Mouse (Mus musculus) midbrain, postnatal 0 days (tissue): ENCODE results near the gene Nhsl2. TPM values are rescaled to one million over a fixed set of nuclear protein-coding genes. Genes with fewer than 3 reads are reported as not detected.

Experiments used
- ATAC-seq: fragments of 200-750 bp; cut with Nextera tagmentation; 2 replicates; pipeline ENCODE4 v1.8.0; 2017; ENCODE audit warnings: moderate number of reproducible peaks, mild to moderate bottlenecking, moderate TSS enrichment, moderate library complexity; ENCODE audit not compliant: low FRiP score
- DNase-seq: peaks from one replicate; pipeline ENCODE4 v3.0.0-alpha.2; 2015; ENCODE audit warnings: low spot score
- H3K27ac ChIP-seq: fragments of 300-500 bp; sonication (generic); 2 replicates; pipeline ENCODE4 v1.5.1; 2014; ENCODE audit warnings: low read depth, mild to moderate bottlenecking, low read length, mixed read lengths
- H3K27me3 ChIP-seq: fragments of 300-500 bp; sonication (generic); 2 replicates; pipeline ENCODE4 v1.6.1; 2014; ENCODE audit warnings: low read length, control low read depth, mixed read lengths; ENCODE audit not compliant: insufficient read depth
- H3K36me3 ChIP-seq: fragments of 300-500 bp; sonication (generic); 2 replicates; pipeline ENCODE4 v1.6.1; 2014; ENCODE audit warnings: low read length, control low read depth, mixed read lengths; ENCODE audit not compliant: insufficient read depth
- H3K4me1 ChIP-seq: fragments of 300-500 bp; sonication (generic); 2 replicates; pipeline ENCODE4 v1.6.1; 2014; ENCODE audit warnings: mild to moderate bottlenecking, control low read depth, antibody characterized with exemption, low read length, mixed read lengths; ENCODE audit not compliant: insufficient read depth
- H3K4me2 ChIP-seq: fragments of 300-500 bp; sonication (generic); 2 replicates; pipeline ENCODE4 v1.6.1; 2014; ENCODE audit warnings: low read depth, mild to moderate bottlenecking, low read length, mixed read lengths; ENCODE audit not compliant: poor library complexity, severe bottlenecking
- H3K4me3 ChIP-seq: fragments of 300-500 bp; sonication (generic); 2 replicates; pipeline ENCODE4 v1.5.1; 2014; ENCODE audit warnings: low read depth, mild to moderate bottlenecking, low read length, moderate library complexity
- H3K9ac ChIP-seq: fragments of 300-500 bp; sonication (generic); replicated peaks from 2 replicates; pipeline ENCODE4 v1.6.1; 2014; ENCODE audit warnings: mild to moderate bottlenecking, low read length, moderate library complexity, mixed read lengths; ENCODE audit not compliant: poor library complexity, severe bottlenecking
- H3K9me3 ChIP-seq: fragments of 300-500 bp; sonication (generic); 2 replicates; pipeline ENCODE4 v1.6.1; 2016; ENCODE audit warnings: low read length, control low read depth
- CTCF ChIP-seq: IDR thresholded peaks from 2 replicates; pipeline ENCODE4 v1.5.1; 2016; ENCODE audit warnings: antibody characterized with exemption, mild to moderate bottlenecking
- WGBS: fragments of 180-500 bp; shearing (Covaris S2); extraction: QIAGEN DNeasy Blood & Tissue Kit; methylation state at CpG from one replicate; pipeline ENCODE4 v1.1.7; 2014; 5-methylcytosine and 5-hydroxymethylcytosine counted together
- microRNA-seq: library from miRNA; unstranded; fragments of <30 nt; microRNA quantifications from one replicate; pipeline ENCODE4, GENCODE M21; 2016; ENCODE audit warnings: borderline number of aligned reads
- polyA plus RNA-seq: library from polyadenylated mRNA; unstranded; fragments of >200 nt; fragmentation: Nextera tagmentation; extraction: Ambion mirVana; gene quantifications from 2 replicates; pipeline ENCODE4 v1.2.1, GENCODE M21; 2015
- total RNA-seq: library from RNA; depleted of rRNA; stranded (reverse); fragments of >200 nt; gene quantifications from 2 replicates; pipeline ENCODE4 v1.2.3, GENCODE M21; 2014; rRNA removed

The Nhsl2 gene
- total and polyA plus RNA-seq, 2 experiments from 2014 or later = 6.7 to 13.0 TPM

- H3K4me3 ChIP-seq = no peak overlapping the region
- no peaks in the 10 kb centered on the region for H3K36me3 ChIP-seq
- ATAC-seq (no peak), DNase-seq (peak; percentile 45)
- 25% methylated on average over 4 of the region's 4 CpGs for WGBS
- no peak for TF ChIP-seq CTCF
- no peak overlapping the region for H3K4me2 ChIP-seq
- H3K9me3 ChIP-seq = no peaks in the 10 kb centered on the region
- H3K27me3 ChIP-seq = no peaks in the 10 kb centered on the region
- H3K27ac ChIP-seq = peak overlapping the region; percentile 75
- no peak overlapping the region for H3K9ac ChIP-seq
- no peaks in the 10 kb centered on the region for H3K4me1 ChIP-seq
Observed at GRCm38 (mm10) chrX:102115676-102116075, 266.5 kb downstream of the Nhsl2 start.

GRCm38 (mm10) chrX:102119042-102119864, 270.1 kb downstream of the Nhsl2 start, which contains the start of gene Pin4:
Gene Pin4 (plus strand): TSS chrX:102119447.
- peak; percentile 98 for DNase-seq
- Histone ChIP-seq H3K27me3 (no peaks in the 10 kb centered on the region), H3K4me2 (peak within 1 kb of the TSS; percentile 65), H3K4me1 (no peaks in the 10 kb centered on the region), H3K4me3 (peak within 1 kb of the TSS; percentile 48), H3K9ac (peak within 1 kb of the TSS; percentile 57), H3K27ac (peak within 1 kb of the TSS; percentile 68), H3K9me3 (no peaks in the 10 kb centered on the region), H3K36me3 (no peaks in the 10 kb centered on the region)
- peak; percentile 50 for TF ChIP-seq CTCF
- WGBS = 21% methylated on average over 29 of the region's 30 CpGs
- peak; percentile 98 for ATAC-seq

GRCm38 (mm10) chrX:102121321-102121720, 272.1 kb downstream of the Nhsl2 start:
- WGBS = 88% methylated on average over 2 of the region's 2 CpGs
- no peak for ATAC-seq

GRCm38 (mm10) chrX:102141157-102141556, 292.0 kb downstream of the Nhsl2 start:
- no peak overlapping the region for H3K4me3 ChIP-seq
- no peak overlapping the region for H3K27ac ChIP-seq
- no peaks in the 10 kb centered on the region for H3K9me3 ChIP-seq
- 95% methylated on average over 1 of the region's 1 CpGs for WGBS
- TF ChIP-seq CTCF = no peak
- H3K9ac ChIP-seq = no peak overlapping the region
- no peaks in the 10 kb centered on the region for H3K36me3 ChIP-seq
- ATAC-seq (no peak), DNase-seq (no peak)
- no peak overlapping the region for H3K4me2 ChIP-seq
- H3K27me3 ChIP-seq = no peaks in the 10 kb centered on the region
- no peaks in the 10 kb centered on the region for H3K4me1 ChIP-seq

More at GRCm38 (mm10) chrX:102121321-102121720, 272.1 kb downstream of the Nhsl2 start:
- Histone ChIP-seq H3K9ac (no peak overlapping the region), H3K9me3 (no peaks in the 10 kb centered on the region), H3K4me1 (no peaks in the 10 kb centered on the region), H3K4me3 (no peak overlapping the region), H3K27me3 (no peaks in the 10 kb centered on the region), H3K27ac (no peak overlapping the region), H3K36me3 (no peaks in the 10 kb centered on the region), H3K4me2 (no peak overlapping the region)
- no peak for DNase-seq
- no peak for TF ChIP-seq CTCF

Small RNA genes lying within 50 kb of the gene (microRNA-seq; reads per million reads assigned to microRNA genes)
- not detected for gene Gm27843

Other genes with a start within 250 kb of the Nhsl2 start
- gene Ogt, start 209.3 kb upstream of the Nhsl2 start, total RNA-seq = 125 and 174 TPM in 2 replicates
- 97.6 and 110 TPM in 2 replicates for gene Ogt, start 209.3 kb upstream of the Nhsl2 start, polyA plus RNA-seq
- gene Cxcr3, start 115.1 kb upstream of the Nhsl2 start, total RNA-seq = 0.33 TPM in 1 of 2 replicates, not detected in the other
- gene Cxcr3, start 115.1 kb upstream of the Nhsl2 start, polyA plus RNA-seq = 0.12 and 0.20 TPM in 2 replicates
- not detected in 2 replicates for gene Gm4779, start 55.0 kb upstream of the Nhsl2 start, total RNA-seq
- not detected in 2 replicates for gene Gm4779, start 55.0 kb upstream of the Nhsl2 start, polyA plus RNA-seq
- not detected in 2 replicates for gene 8030474K03Rik, start 54.7 kb upstream of the Nhsl2 start, total RNA-seq
- gene 8030474K03Rik, start 54.7 kb upstream of the Nhsl2 start, polyA plus RNA-seq = not detected in 2 replicates
- gene Rtl5, start 221.9 kb downstream of the Nhsl2 start, total RNA-seq = 45.8 and 50.0 TPM in 2 replicates
- 6.2 and 7.5 TPM in 2 replicates for gene Rtl5, start 221.9 kb downstream of the Nhsl2 start, polyA plus RNA-seq